In the genomic region with DNA sequence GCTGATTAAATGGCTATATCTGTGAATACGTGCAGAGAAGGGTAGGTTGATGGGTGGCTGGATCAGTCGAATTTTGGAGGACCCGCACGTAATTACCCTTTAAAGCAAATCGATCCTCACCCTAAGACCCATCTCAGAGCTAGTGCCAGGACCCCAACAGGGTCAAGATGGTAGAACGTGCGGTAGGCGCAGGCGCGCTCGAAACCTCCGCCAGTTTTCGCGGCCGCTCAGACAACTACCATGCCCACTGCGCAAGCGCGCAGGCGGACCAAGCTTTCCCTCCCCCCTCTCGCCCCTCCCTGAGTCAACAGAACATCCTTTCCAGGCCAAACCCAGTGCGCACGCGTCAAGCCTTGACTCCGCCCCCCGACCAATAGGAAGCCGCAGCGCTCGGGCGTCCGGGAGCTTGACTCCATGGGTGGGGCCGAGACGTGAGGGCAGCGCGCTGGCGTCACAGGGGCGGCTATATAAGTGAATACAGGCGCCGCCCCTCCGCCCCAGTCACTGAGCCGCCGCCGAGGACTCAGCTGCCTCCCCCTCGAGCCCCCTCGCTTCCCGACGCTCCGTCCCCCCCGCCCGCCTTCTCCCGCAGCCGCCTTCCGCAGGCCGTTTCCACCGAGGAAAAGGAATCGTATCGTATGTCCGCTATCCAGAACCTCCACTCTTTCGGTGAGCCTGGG, we compare ENCODE assay signal across 8 mouse cellular contexts. TPM values are rescaled to one million over a fixed set of nuclear protein-coding genes. Genes with fewer than 3 reads are reported as not detected.
A peak's percentile ranks its signal among the peaks of the same experiment; 100 is the strongest.
DNase-seq lines count a peak whose midpoint lies in the region; ATAC-seq lines count a peak whose summit lies in the region.

Gene Eif1 (plus strand): TSS at position 394 of the 680 bp plus-strand sequence.

- 1% methylated on average over 49 of the region's 58 CpGs for WGBS in hindbrain, embryonic 11.5 days

- no peaks in the 10 kb centered on the region for H3K4me1 ChIP-seq in hindbrain, embryonic 11.5 days (replicated peaks; ENCODE audit: control insufficient read depth, insufficient read depth, low read length)

- peak; percentile 100 for DNase-seq in Muller cell, postnatal 12 days (ENCODE audit: inconsistent ontology term)
- peak; percentile 100 for DNase-seq in cerebellum, adult 9-11 months
- peak; percentile 99 to 100 for DNase-seq in frontal cortex, adult 2 months (ENCODE audit: extremely low spot score in 1 of 2, low spot score in 1 of 2)
- DNase-seq in hindbrain, embryonic 11.5 days (ENCODE audit: low spot score): peak; percentile 100
- DNase-seq in layer of hippocampus, postnatal 10 days (ENCODE audit: low spot score in 2 of 2): peak; percentile 100
- DNase-seq in lung, postnatal 10 days: peak; percentile 100
- peak; percentile 100 for DNase-seq in ovary, postnatal 36 days (ENCODE audit: low spot score)
- DNase-seq in thymus, postnatal 25 days: peak; percentile 100

- H3K27me3 ChIP-seq in hindbrain, embryonic 11.5 days (ENCODE audit: control insufficient read depth, insufficient read depth, low read length): no peaks in the 10 kb centered on the region

- H3K4me2 ChIP-seq in hindbrain, embryonic 11.5 days (replicated peaks; ENCODE audit: low read depth, low read length): peak within 1 kb of the TSS; percentile 72

- H3K9ac ChIP-seq in hindbrain, embryonic 11.5 days (ENCODE audit: low read depth, low read length): peak within 1 kb of the TSS; percentile 95

- H3K9me3 ChIP-seq in hindbrain, embryonic 11.5 days (ENCODE audit: control insufficient read depth, low read length): no peaks in the 10 kb centered on the region

- H3K27ac ChIP-seq in hindbrain, embryonic 11.5 days (ENCODE audit: low read depth, low read length): peak within 1 kb of the TSS; percentile 96

- H3K36me3 ChIP-seq in hindbrain, embryonic 11.5 days (ENCODE audit: control insufficient read depth, insufficient read depth, low read length): no peaks in the 10 kb centered on the region

- peak within 1 kb of the TSS; percentile 88 for H3K4me3 ChIP-seq in hindbrain, embryonic 11.5 days (ENCODE audit: low read depth, low read length)

- peak; percentile 91 for ATAC-seq in hindbrain, embryonic 11.5 days (ENCODE audit: low FRiP score)

RNA-seq across cellular contexts. Expression of gene Eif1, which starts in this region (rescaled TPM):
- 510 and 517 TPM in 2 replicates for polyA plus RNA-seq in frontal cortex, adult 2 months (2012; rRNA removed)
- 1,709 and 1,853 TPM in 2 replicates for polyA plus RNA-seq in hindbrain, embryonic 11.5 days (2014; fragmentation: Nextera tagmentation; extraction: Ambion mirVana)
- 100 to 1,000 TPM; 648 to 674 TPM for total RNA-seq in layer of hippocampus, postnatal 10 days (2021)

Comparison
In these comparisons a context has a peak if more than half of its experiments do, and no peak if none do; other contexts are left out.
1. Peak in every context shown above with its lines: DNase-seq, ATAC-seq, H3K4me3 ChIP-seq and H3K27ac ChIP-seq.